Mouse (Mus musculus) natural killer cell, adult 2 months (primary cell): ENCODE results near the gene Tmem135.

Experiments used
- DNase-seq, 2 experiments: peaks; one replicate each; pipeline ENCODE4 v3.0.0; 2022; ENCODE audit warnings: low spot score in 2 of 2

The Tmem135 gene

GRCm38 (mm10) chr7:89418127-89418653, 14.2 kb upstream of the Tmem135 start:
- no peak for DNase-seq

GRCm38 (mm10) chr7:89417707-89418106, 13.7 kb upstream of the Tmem135 start:
- no peak for DNase-seq

DNA sequence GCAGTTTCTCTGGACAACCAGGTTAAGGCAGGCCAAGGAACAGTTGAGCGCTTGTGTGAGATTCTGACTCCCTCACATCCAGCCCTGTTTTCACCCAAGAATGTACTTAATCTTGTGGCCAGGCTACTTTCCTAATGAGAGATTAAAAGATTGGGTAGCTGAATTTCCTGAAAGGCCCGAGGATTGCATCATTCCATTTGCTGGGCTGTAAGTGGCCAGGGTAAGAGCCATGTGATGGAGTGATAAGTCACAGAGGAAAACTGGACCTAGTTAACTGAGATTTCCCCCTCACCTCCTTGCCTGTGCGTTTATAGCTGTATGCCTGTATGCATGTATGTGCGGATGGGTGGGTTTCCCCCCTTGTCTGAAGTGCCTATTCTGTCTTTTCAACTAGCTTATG, 12.0 kb upstream of the Tmem135 start:
- DNase-seq: no peak

- no peak for DNase-seq
Measured at GRCm38 (mm10) chr7:89412094-89412493, 8.1 kb upstream of the Tmem135 start.

DNA sequence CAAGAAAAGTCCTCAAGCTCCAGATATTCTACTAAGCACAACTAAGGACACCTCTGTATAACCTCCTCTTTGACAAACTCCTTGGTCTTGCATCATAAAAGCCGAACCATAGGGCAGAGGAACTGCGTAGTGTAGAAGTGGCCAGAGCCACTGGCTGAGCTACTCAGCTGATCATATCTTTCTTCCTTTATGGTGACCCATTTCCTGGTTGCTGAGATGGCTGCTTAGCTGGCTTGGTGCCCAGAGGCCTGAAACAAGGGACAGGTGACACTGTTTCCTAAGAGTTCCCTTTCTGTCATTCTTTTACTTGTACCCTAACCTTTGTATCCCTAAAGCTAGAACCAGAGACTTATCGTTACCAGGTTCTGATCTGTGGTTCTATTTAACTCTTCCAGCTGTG, 7.3 kb upstream of the Tmem135 start:
- DNase-seq: peak in 1 of 2 experiments; percentile 10

DNA sequence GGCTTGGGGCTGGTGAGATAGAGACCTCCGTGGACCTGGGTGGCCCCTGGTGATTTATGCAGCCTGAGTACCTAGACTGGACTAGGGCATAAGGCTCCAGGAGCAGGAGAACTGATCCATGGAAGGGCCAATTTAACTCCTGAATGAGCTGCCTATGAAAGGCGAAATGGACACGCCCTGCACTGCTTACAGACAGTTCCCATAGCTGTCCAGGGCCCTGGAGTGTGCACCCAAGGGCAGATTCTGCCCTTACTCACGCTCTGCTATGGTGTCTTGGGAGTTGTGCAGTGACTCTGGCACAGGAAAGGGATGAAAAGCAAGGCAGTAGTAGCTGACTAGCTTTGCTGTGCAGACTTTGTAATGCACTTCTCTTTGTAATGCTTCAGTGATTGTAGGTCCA, 6.3 kb upstream of the Tmem135 start:
- no peak for DNase-seq

GRCm38 (mm10) chr7:89407006-89407940, 3.3 kb upstream of the Tmem135 start:
- DNase-seq: no peak

GRCm38 (mm10) chr7:89406011-89406410, 2.0 kb upstream of the Tmem135 start:
- DNase-seq: no peak

- peak in 1 of 2 experiments; percentile 8 for DNase-seq
Measured at GRCm38 (mm10) chr7:89404734-89405440, 865 bp upstream of the Tmem135 start.

DNA sequence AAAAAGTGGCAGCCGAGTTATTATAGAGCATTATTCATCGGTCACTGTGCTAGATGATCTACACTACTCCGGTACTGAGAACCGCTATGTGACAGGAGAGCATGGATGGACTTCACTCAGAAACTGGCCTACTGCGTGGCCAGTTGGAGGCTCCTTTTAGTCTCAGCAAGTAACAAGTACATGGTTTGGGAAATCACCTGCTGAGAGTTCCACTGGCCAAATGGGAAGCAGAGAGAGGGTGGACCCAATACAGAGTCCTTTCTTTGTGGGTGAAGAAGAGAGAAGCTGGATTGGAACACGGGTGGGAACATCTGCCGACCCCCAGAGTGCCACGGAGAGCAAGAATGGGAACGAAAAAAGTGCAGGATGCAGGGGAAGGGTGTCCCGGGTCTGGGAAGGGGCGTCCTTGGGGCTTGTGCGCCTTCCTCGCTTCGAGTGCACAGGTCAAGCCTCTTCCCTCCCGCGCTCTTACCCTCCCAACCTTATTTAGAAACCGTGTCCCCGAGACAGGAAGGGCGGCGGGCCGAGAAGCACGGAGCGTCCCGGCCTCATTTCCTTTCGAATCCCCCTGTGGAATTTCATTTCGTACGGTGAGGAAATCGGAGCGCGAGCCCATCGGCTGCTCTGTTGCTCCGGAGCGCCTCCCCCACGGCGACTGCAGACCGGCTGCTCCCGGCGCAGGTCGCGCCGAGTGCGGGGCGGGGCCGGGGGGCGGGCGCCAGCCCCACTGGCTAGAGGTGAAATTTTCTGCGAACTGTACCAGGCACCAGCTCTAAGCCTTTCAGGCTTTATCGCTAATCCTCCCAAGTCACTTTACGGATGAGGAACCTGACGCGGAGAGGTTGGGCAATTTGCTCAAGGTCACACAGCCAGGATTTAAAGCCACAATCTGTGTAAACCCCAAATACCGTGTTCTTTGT, 709 bp downstream of the Tmem135 start:
- peak; percentile 11 to 21 for DNase-seq

GRCm38 (mm10) chr7:89401936-89402335, 2.1 kb downstream of the Tmem135 start:
- no peak for DNase-seq

DNA sequence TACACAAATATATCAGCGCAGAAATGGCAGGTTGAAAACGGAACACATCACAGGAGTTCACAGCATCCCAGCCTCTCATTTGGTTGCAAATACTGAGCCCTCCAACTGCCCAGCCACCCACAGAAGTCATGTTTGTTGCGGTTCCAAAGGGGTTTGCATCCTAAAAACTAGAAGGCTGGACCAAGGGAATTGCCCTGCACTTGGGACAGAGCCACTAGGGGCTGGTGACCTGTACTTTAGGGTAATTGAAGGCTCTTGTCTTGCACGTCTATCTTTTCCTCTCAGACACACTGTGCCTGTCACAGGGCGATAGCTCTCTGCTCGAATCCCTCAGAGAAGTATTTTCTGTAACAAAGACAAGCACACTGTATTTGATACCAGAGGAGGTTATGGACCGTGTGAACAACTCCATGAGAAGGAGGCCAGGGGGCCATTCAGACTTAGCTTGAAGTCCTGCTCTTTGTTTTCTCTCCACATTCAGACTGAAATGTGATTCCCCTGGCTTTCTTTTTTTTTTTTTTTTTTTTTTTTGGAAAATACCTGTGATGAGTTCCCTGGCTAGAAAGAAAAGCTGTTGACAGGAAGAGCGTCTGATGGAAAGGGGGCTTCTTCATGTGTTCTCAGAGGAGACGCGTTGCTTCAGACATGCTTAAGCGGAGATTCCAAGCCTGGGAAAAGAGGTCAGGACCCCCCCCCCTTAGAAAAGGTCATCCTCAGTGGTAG, 2.7 kb downstream of the Tmem135 start:
- DNase-seq: no peak

DNA sequence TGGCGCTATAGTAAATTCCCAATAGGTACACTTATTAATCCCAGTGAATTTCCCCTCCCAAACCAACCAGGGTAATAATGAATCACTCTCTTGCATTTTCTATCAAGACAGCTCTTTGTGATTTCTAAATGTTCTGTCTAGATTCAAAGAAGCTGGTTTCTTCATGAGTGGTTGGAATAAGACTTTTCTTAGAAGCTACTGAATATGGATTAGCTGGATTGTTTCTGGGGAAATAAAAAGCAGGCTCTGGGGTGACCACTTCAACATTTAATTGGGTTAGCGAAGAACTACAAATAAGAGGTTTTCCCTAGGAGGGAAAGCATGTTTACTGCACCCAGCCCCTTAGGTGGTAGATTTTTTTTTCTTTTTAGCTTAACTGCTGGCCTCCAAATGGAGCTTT, 3.3 kb downstream of the Tmem135 start:
- DNase-seq: no peak

DNA sequence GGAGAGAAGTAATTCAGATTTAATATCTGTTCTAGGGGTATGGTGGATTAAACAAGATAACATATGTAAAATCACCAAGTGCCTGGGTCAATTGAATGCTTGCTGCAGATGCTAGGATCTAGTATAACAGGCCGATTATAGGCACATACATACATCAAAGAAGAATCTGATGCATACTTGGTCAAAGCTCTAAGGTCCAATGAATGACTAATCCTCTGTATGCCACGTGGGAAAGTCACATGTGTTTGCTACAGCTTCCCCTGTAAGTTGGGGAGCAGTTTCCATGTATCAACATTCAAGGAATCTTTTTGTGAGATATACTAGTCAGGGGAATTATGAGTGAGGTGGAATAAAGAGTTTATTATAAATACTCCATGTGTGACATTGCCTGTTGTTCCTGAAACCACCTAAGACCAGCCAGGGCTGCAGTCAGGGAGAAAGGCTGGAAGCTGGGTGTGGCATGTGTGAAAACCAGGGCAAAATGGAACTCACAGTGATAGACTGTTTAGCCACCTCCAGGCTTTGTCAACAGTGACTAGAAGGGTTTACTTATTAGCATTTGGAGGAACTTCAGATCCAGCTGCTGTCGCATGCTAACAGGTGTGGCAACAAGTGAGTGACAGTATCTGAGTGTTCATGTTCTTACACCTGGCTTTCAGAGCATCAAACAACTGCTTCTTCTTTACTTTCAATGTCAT, 6.0 kb downstream of the Tmem135 start:
- no peak for DNase-seq

- no peak for DNase-seq
Measured at GRCm38 (mm10) chr7:89396386-89396785, 7.6 kb downstream of the Tmem135 start.

- no peak for DNase-seq
Measured at GRCm38 (mm10) chr7:89395399-89395798, 8.6 kb downstream of the Tmem135 start.

DNA sequence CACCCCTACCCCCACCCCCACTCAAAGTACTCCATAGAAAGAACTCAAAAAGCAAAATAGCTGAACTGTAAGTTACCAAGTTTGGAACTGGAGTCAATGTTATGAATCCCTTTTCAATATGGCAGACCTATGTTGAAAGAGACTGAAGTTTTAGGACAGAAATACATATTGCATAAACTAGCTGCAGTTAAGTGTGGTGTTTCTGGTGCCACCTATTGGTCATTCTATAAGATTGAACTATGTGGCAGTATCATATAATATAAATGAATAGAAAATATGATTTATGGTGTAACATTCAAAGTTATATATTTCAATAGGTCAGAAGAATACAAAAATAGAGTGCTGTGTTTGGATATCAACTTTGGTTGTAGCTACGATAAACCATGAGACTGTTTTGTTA, 11.2 kb downstream of the Tmem135 start:
- DNase-seq: no peak

DNA sequence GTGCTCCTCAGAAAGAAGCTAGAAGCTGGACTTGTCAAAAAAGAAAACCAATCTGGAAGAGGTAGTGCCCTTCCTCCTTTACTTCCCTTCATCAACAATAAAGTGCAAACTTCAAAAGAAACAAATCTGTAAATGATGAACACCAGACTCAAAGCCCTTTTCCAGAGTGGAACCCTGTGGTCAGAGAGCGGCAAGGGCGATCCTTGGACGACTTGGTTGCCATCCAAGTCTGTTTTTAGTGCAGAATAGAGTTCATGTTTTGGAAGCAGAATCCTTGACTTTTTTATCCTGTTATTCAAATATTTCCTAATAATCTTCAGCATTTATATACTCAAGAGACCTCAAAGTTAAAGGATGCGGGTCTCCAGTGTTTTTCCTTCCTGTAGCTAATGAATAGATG, 11.6 kb downstream of the Tmem135 start:
- DNase-seq: no peak

DNA sequence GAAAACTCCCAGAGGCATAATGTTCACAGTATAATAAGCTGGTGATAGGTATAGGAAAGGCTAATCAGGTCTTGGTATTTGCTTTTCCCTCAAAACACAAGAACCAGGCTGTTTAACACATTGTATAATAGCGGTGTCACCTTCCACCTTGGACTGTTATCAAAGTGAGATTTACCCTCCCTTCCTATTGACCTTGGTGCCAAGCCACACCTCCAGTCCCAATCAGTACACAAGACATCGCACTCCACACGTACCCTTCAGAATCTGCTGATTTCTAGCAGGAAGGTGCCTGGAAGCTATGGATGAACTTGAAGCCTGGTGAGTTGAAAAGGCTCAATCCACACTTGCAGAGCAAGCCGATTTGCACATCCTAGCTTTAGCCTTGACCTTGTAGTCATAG, 12.2 kb downstream of the Tmem135 start:
- no peak for DNase-seq

- DNase-seq: no peak
Measured at GRCm38 (mm10) chr7:89391281-89391680, 12.7 kb downstream of the Tmem135 start.
